Mouse (Mus musculus) intestine, embryonic 14.5 days (tissue): ENCODE data around the gene Pdzd2. TPM values are rescaled to one million over a fixed set of nuclear protein-coding genes. Genes with fewer than 3 reads are reported as not detected.

ENCODE experiments used
- ATAC-seq: fragments of 200-750 bp; cut with Nextera tagmentation; replicated peaks from 2 replicates; pipeline ENCODE4 v1.8.0; 2017; ENCODE audit warnings: low read depth, moderate number of reproducible peaks, moderate TSS enrichment, moderate library complexity; ENCODE audit not compliant: low FRiP score, low TSS enrichment
- DNase-seq: peaks from one replicate; pipeline ENCODE4 v3.0.0-alpha.2; 2018; ENCODE audit warnings: low spot score
- H3K27ac ChIP-seq: fragments of 300-500 bp; sonication (generic); 2 replicates; pipeline ENCODE4 v1.5.1; 2014; ENCODE audit warnings: low read depth, mild to moderate bottlenecking, control low read depth
- H3K27me3 ChIP-seq: fragments of 300-500 bp; sonication (generic); replicated peaks from 2 replicates; pipeline ENCODE4 v1.6.1; 2014; ENCODE audit warnings: low read length, control low read depth; ENCODE audit not compliant: control insufficient read depth, insufficient read depth
- H3K36me3 ChIP-seq: fragments of 300-500 bp; sonication (generic); 2 replicates; pipeline ENCODE4 v1.6.1; 2014; ENCODE audit warnings: low read length, control low read depth; ENCODE audit not compliant: control insufficient read depth, insufficient read depth
- H3K4me1 ChIP-seq: fragments of 300-500 bp; sonication (generic); replicated peaks from 2 replicates; pipeline ENCODE4 v1.6.1; 2014; ENCODE audit warnings: low read length, control low read depth, mixed read lengths; ENCODE audit not compliant: control insufficient read depth, insufficient read depth
- H3K4me2 ChIP-seq: fragments of 300-500 bp; sonication (generic); 2 replicates; pipeline ENCODE4 v1.6.1; 2014; ENCODE audit warnings: low read length
- H3K4me3 ChIP-seq: fragments of 300-500 bp; sonication (generic); 2 replicates; pipeline ENCODE4 v1.5.1; 2014; ENCODE audit warnings: low read depth, low read length, control low read depth, mixed read lengths
- H3K9ac ChIP-seq: fragments of 300-500 bp; sonication (generic); 2 replicates; pipeline ENCODE4 v1.6.1; 2014; ENCODE audit warnings: mild to moderate bottlenecking, low read length
- H3K9me3 ChIP-seq: fragments of 300-500 bp; sonication (generic); 2 replicates; pipeline ENCODE4 v1.6.1; 2016; ENCODE audit warnings: low read length, control low read depth; ENCODE audit not compliant: control insufficient read depth
- WGBS: fragments of 180-500 bp; shearing (Covaris S2); extraction: QIAGEN DNeasy Blood & Tissue Kit; methylation state at CpG from one replicate; pipeline ENCODE4 v1.1.7; 2014; 5-methylcytosine and 5-hydroxymethylcytosine counted together
- polyA plus RNA-seq: library from polyadenylated mRNA; unstranded; fragments of >200 nt; fragmentation: Nextera tagmentation; extraction: Ambion mirVana; gene quantifications from 2 replicates; pipeline ENCODE4 v1.2.1, GENCODE M21; 2014

The Pdzd2 gene
- polyA plus RNA-seq, 1 experiment from 2014 or later: 16.2 TPM

- no peaks in the 10 kb centered on the region for H3K9me3 ChIP-seq
- no peaks in the 10 kb centered on the region for H3K36me3 ChIP-seq
- H3K4me1 ChIP-seq: no peaks in the 10 kb centered on the region
- ATAC-seq (no peak), DNase-seq (no peak)
- H3K9ac ChIP-seq: no peak overlapping the region
- no peak overlapping the region for H3K27ac ChIP-seq
- H3K4me3 ChIP-seq: no peak overlapping the region
- no peaks in the 10 kb centered on the region for H3K27me3 ChIP-seq
- WGBS: 92% methylated on average over 8 of the region's 8 CpGs
- H3K4me2 ChIP-seq: no peak overlapping the region
These were observed 104.8 kb downstream of the Pdzd2 start for GRCm38 (mm10) chr15:12634921-12635320.

GRCm38 (mm10) chr15:12629164-12629563 is 110.6 kb downstream of the Pdzd2 start:
- Histone ChIP-seq H3K4me3 (no peak overlapping the region), H3K9me3 (no peaks in the 10 kb centered on the region), H3K36me3 (no peaks in the 10 kb centered on the region), H3K27ac (no peak overlapping the region), H3K4me2 (no peak overlapping the region), H3K27me3 (no peaks in the 10 kb centered on the region), H3K4me1 (no peaks in the 10 kb centered on the region), H3K9ac (no peak overlapping the region)
- 73% methylated on average over 7 of the region's 7 CpGs for WGBS
- ATAC-seq (no peak), DNase-seq (no peak)

- no peaks in the 10 kb centered on the region for H3K4me1 ChIP-seq
- H3K36me3 ChIP-seq: no peaks in the 10 kb centered on the region
- H3K4me2 ChIP-seq: no peak overlapping the region
- H3K27ac ChIP-seq: no peak overlapping the region
- WGBS: 96% methylated on average over 7 of the region's 7 CpGs
- no peaks in the 10 kb centered on the region for H3K9me3 ChIP-seq
- no peaks in the 10 kb centered on the region for H3K27me3 ChIP-seq
- H3K9ac ChIP-seq: no peak overlapping the region
- no peak overlapping the region for H3K4me3 ChIP-seq
- ATAC-seq (no peak), DNase-seq (peak; percentile 27)
These were observed 111.3 kb downstream of the Pdzd2 start for GRCm38 (mm10) chr15:12628451-12628850.

GRCm38 (mm10) chr15:12626930-12627329 is 112.8 kb downstream of the Pdzd2 start:
- Histone ChIP-seq H3K36me3 (no peaks in the 10 kb centered on the region), H3K4me3 (no peak overlapping the region), H3K4me1 (no peaks in the 10 kb centered on the region), H3K9me3 (no peaks in the 10 kb centered on the region), H3K27ac (no peak overlapping the region), H3K9ac (no peak overlapping the region), H3K27me3 (no peaks in the 10 kb centered on the region), H3K4me2 (no peak overlapping the region)
- no peak for DNase-seq
- WGBS: 88% methylated on average over 9 of the region's 9 CpGs
- no peak for ATAC-seq

- DNase-seq (no peak), ATAC-seq (no peak)
- 62% methylated on average over 8 of the region's 8 CpGs for WGBS
- Histone ChIP-seq H3K4me2 (no peak overlapping the region), H3K36me3 (no peaks in the 10 kb centered on the region), H3K27me3 (no peaks in the 10 kb centered on the region), H3K9me3 (no peaks in the 10 kb centered on the region), H3K27ac (no peak overlapping the region), H3K9ac (no peak overlapping the region), H3K4me1 (no peaks in the 10 kb centered on the region), H3K4me3 (no peak overlapping the region)
These were observed 113.6 kb downstream of the Pdzd2 start for GRCm38 (mm10) chr15:12626166-12626565.

- no peaks in the 10 kb centered on the region for H3K27me3 ChIP-seq
- DNase-seq (no peak), ATAC-seq (no peak)
- H3K9ac ChIP-seq: no peak overlapping the region
- 71% methylated on average over 6 of the region's 6 CpGs for WGBS
- no peaks in the 10 kb centered on the region for H3K9me3 ChIP-seq
- H3K27ac ChIP-seq: no peak overlapping the region
- no peak overlapping the region for H3K4me3 ChIP-seq
- H3K36me3 ChIP-seq: no peaks in the 10 kb centered on the region
- H3K4me2 ChIP-seq: no peak overlapping the region
- no peaks in the 10 kb centered on the region for H3K4me1 ChIP-seq
These were observed 114.2 kb downstream of the Pdzd2 start for GRCm38 (mm10) chr15:12625524-12625923.

GRCm38 (mm10) chr15:12623521-12623920 is 116.2 kb downstream of the Pdzd2 start:
- ATAC-seq: no peak
- no peak overlapping the region for H3K4me3 ChIP-seq

GRCm38 (mm10) chr15:12622701-12623100 is 117.0 kb downstream of the Pdzd2 start:
- H3K4me3 ChIP-seq: no peak overlapping the region
- no peaks in the 10 kb centered on the region for H3K4me1 ChIP-seq
- H3K9me3 ChIP-seq: no peaks in the 10 kb centered on the region
- no peak overlapping the region for H3K9ac ChIP-seq
- H3K36me3 ChIP-seq: no peaks in the 10 kb centered on the region
- DNase-seq: no peak
- H3K27ac ChIP-seq: no peak overlapping the region
- no peaks in the 10 kb centered on the region for H3K27me3 ChIP-seq
- no peak for ATAC-seq
- 93% methylated on average over 5 of the region's 5 CpGs for WGBS
- H3K4me2 ChIP-seq: no peak overlapping the region

More at GRCm38 (mm10) chr15:12623521-12623920, 116.2 kb downstream of the Pdzd2 start:
- Histone ChIP-seq H3K9ac (no peak overlapping the region), H3K4me2 (no peak overlapping the region), H3K9me3 (no peaks in the 10 kb centered on the region), H3K27me3 (no peaks in the 10 kb centered on the region), H3K36me3 (no peaks in the 10 kb centered on the region), H3K27ac (no peak overlapping the region), H3K4me1 (no peaks in the 10 kb centered on the region)
- WGBS: 92% methylated on average over 4 of the region's 4 CpGs
- DNase-seq: peak; percentile 25

GRCm38 (mm10) chr15:12622093-12622643 is 117.6 kb downstream of the Pdzd2 start:
- Histone ChIP-seq H3K4me3 (no peak overlapping the region), H3K27ac (no peak overlapping the region)
- 55% methylated on average over 7 of the region's 7 CpGs for WGBS

More at GRCm38 (mm10) chr15:12622093-12622643, 117.6 kb downstream of the Pdzd2 start:
- DNase-seq (no peak), ATAC-seq (no peak)
- Histone ChIP-seq H3K4me2 (no peak overlapping the region), H3K36me3 (no peaks in the 10 kb centered on the region), H3K4me1 (no peaks in the 10 kb centered on the region; the same call in 1 of the 2 replicates), H3K27me3 (no peaks in the 10 kb centered on the region), H3K9ac (no peak overlapping the region), H3K9me3 (no peaks in the 10 kb centered on the region)
